Mouse (Mus musculus): ENCODE measurements around the gene Stt3b. TPM values are rescaled to one million over a fixed set of nuclear protein-coding genes. Genes with fewer than 3 reads are reported as not detected.

Stt3b gene
- polyA plus RNA-seq, 1 experiment from 2014 or later = 61.3 TPM

DNA sequence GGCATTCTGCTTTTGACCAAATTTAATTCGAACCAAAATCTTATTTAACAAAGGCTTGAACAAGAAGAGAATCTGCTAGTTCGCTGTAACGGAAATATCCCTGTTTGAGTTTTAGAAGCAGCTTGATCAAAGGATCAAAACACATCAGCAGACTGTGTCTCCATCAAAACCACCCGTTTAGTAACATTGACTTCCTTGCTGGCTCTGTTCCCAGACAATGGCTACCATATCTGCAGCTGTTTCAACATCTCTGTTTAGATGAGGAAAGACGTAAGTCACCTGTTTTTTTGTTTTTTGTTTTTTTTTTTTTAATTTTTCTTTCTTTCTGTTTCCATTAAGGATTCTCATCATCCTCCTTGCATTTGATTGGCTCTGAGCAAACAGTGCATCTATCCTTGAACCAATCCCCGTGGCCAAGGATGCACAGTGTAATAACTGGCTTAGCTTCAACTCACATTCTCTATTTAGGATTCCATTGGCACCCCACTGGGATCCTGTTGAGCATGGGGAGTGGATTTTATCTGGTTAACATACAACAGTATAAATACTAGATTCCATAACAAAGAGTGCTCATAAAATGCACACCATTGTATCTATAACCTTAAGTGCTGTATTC is 20.7 kb upstream of the Stt3b start:
- H3K36me3 ChIP-seq (ENCODE audit: inconsistent target) = no peaks in the 10 kb centered on the region
- H3K27ac ChIP-seq = no peak overlapping the region
- no peaks in the 10 kb centered on the region for H3K79me2 ChIP-seq (ENCODE audit: inconsistent target)
- WGBS (ENCODE audit: missing documents) = 38% methylated on average over 6 of the region's 6 CpGs
- H3K4me3 ChIP-seq (ENCODE audit: inconsistent target) = no peak overlapping the region

- 82% methylated on average over 4 of the region's 4 CpGs for WGBS (ENCODE audit: missing documents)
- Histone ChIP-seq H3K79me2 (ENCODE audit: inconsistent target) (no peaks in the 10 kb centered on the region), H3K4me3 (ENCODE audit: inconsistent target) (no peak overlapping the region), H3K27ac (no peak overlapping the region), H3K36me3 (ENCODE audit: inconsistent target) (no peaks in the 10 kb centered on the region)
These were observed 16.3 kb upstream of the Stt3b start for GRCm38 (mm10) chr9:115326533-115326890.

DNA sequence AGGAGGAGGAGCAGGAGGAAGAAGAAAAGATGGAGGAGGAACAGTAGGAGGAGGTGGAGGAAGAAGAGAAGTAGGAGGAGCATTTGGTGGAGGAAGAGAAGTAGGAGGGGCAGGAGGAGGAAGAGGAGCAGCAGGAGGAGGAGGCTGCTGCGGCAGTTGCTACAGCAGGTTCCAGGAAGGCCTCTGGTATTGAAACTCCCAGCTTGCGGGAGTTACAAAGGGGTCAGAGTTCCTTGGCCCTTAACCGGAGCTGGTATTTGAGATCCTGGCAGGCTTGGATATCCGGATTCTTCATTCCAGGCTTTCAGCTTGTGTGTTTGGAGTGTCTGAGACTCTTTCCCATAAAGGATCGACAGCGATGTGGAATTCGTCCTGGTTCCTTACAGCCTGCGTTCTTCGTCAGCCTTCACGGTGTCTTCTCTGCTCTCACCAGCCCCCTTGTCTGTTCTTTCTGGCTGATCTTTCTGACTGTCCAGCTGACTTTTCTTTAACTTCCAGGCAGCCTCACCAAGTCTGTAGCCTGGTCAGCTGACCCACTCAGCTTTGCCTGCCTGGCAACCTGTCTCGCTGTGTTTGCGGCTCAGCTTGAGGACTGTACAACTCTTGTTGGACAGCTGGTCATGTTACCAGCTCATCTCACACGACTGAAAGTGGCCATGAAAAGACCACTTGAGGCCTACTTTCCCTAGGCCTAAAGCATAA is 15.8 kb upstream of the Stt3b start:
- Histone ChIP-seq H3K79me2 (ENCODE audit: inconsistent target) (no peaks in the 10 kb centered on the region), H3K27ac (no peak overlapping the region), H3K36me3 (ENCODE audit: inconsistent target) (no peaks in the 10 kb centered on the region), H3K4me3 (ENCODE audit: inconsistent target) (no peak overlapping the region)
- WGBS (ENCODE audit: missing documents) = 94% methylated on average over 13 of the region's 13 CpGs

GRCm38 (mm10) chr9:115323572-115323971 is 13.4 kb upstream of the Stt3b start:
- no peak overlapping the region for H3K4me3 ChIP-seq (ENCODE audit: inconsistent target)
- H3K36me3 ChIP-seq (ENCODE audit: inconsistent target) = no peaks in the 10 kb centered on the region
- H3K79me2 ChIP-seq (ENCODE audit: inconsistent target) = no peaks in the 10 kb centered on the region
- 87% methylated on average over 8 of the region's 10 CpGs for WGBS (ENCODE audit: missing documents)
- H3K27ac ChIP-seq = no peak overlapping the region

GRCm38 (mm10) chr9:115322385-115322784 is 12.2 kb upstream of the Stt3b start:
- Histone ChIP-seq H3K4me3 (ENCODE audit: inconsistent target) (no peak overlapping the region), H3K27ac (no peak overlapping the region)
- WGBS (ENCODE audit: missing documents) = 95% methylated on average over 6 of the region's 6 CpGs

DNA sequence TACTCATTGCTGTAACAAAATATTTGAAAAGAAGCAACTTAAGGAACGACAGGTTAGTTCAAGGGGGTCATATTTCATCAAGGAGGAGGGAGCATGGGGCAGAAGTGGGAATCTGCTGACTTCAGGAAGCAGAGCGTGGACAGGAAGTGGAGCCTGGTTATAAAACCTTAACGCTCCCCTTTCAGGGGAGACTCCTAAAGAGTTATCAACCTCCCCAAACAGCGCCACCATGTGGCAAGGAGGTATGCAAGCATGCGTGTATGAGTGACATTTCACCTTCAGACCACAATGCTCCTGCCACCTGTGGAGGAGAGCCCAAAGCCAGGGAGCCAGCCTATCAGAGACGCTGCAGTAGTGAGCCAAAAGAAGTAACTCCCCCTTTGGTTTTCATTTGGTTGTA is 10.8 kb upstream of the Stt3b start:
- WGBS (ENCODE audit: missing documents) = 86% methylated on average over 6 of the region's 6 CpGs
- Histone ChIP-seq H3K79me2 (ENCODE audit: inconsistent target) (no peaks in the 10 kb centered on the region), H3K27ac (no peak overlapping the region), H3K36me3 (ENCODE audit: inconsistent target) (no peaks in the 10 kb centered on the region), H3K4me3 (ENCODE audit: inconsistent target) (no peak overlapping the region)

More at GRCm38 (mm10) chr9:115322385-115322784, 12.2 kb upstream of the Stt3b start:
- H3K36me3 ChIP-seq (ENCODE audit: inconsistent target) = no peaks in the 10 kb centered on the region
- no peaks in the 10 kb centered on the region for H3K79me2 ChIP-seq (ENCODE audit: inconsistent target)

- Histone ChIP-seq H3K36me3 (ENCODE audit: inconsistent target) (no peaks in the 10 kb centered on the region), H3K27ac (no peak overlapping the region), H3K4me3 (ENCODE audit: inconsistent target) (no peak overlapping the region), H3K79me2 (ENCODE audit: inconsistent target) (no peaks in the 10 kb centered on the region)
- 93% methylated on average over 3 of the region's 4 CpGs for WGBS (ENCODE audit: missing documents)
These were observed 9.9 kb upstream of the Stt3b start for GRCm38 (mm10) chr9:115320156-115320555.

- Histone ChIP-seq H3K4me3 (ENCODE audit: inconsistent target) (no peak overlapping the region), H3K79me2 (ENCODE audit: inconsistent target) (no peaks in the 10 kb centered on the region), H3K36me3 (ENCODE audit: inconsistent target) (no peaks in the 10 kb centered on the region), H3K27ac (no peak overlapping the region)
- WGBS (ENCODE audit: missing documents) = 91% methylated on average over 6 of the region's 6 CpGs
These were observed 8.6 kb upstream of the Stt3b start for GRCm38 (mm10) chr9:115318621-115319375.

GRCm38 (mm10) chr9:115317049-115317448 is 6.8 kb upstream of the Stt3b start:
- Histone ChIP-seq H3K79me2 (ENCODE audit: inconsistent target) (no peaks in the 10 kb centered on the region), H3K27ac (no peak overlapping the region), H3K4me3 (ENCODE audit: inconsistent target) (no peak overlapping the region), H3K36me3 (ENCODE audit: inconsistent target) (no peaks in the 10 kb centered on the region)
- WGBS (ENCODE audit: missing documents) = 59% methylated on average over 5 of the region's 5 CpGs

- no peak overlapping the region for H3K4me3 ChIP-seq (ENCODE audit: inconsistent target)
- no peak overlapping the region for H3K27ac ChIP-seq
- no peaks in the 10 kb centered on the region for H3K36me3 ChIP-seq (ENCODE audit: inconsistent target)
- 72% methylated on average over 10 of the region's 10 CpGs for WGBS (ENCODE audit: missing documents)
- H3K79me2 ChIP-seq (ENCODE audit: inconsistent target) = no peaks in the 10 kb centered on the region
These were observed 4.3 kb upstream of the Stt3b start for GRCm38 (mm10) chr9:115314556-115314955.

DNA sequence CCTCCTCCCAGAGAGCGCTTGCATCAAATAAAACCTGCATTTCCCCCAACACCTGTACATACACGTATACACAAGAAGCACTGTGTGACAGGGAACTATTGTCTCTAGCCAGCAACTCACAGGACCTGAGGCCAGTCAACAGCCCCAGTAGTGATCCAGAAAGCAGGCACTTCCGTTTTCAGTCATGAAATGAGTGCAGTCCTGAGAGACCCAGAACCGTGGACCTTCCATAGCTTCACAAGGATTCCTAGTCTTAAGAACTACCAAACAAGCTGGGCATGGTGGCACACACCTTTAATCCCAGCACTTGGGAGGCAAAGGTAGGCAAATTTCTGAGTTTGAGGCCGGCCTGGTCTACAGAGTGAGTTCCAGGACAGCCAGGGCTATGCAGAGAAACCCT is 3.6 kb upstream of the Stt3b start:
- peaks cover 5% of the 10 kb centered on the region for H3K79me2 ChIP-seq (ENCODE audit: inconsistent target)
- H3K27ac ChIP-seq = no peak overlapping the region
- WGBS (ENCODE audit: missing documents) = 96% methylated on average over 5 of the region's 5 CpGs
- H3K36me3 ChIP-seq (ENCODE audit: inconsistent target) = no peaks in the 10 kb centered on the region
- H3K4me3 ChIP-seq (ENCODE audit: inconsistent target) = no peak overlapping the region

DNA sequence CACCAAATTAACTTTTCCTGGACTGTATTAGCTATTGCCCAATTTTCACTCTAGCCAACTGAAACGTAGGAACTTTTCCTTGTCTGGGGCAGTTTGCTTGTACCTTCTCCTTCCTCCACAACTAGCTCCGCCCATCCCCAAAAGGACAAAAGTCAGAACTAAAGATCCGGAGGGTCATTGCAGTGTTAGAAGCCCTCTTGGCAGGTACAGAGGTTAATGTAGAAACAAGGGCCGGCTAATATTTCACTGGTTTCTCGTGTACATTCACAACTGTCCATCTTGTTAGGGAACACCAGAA is 951 bp upstream of the Stt3b start:
- WGBS (ENCODE audit: missing documents) = 19% methylated on average over 5 of the region's 5 CpGs
- Histone ChIP-seq H3K79me2 (ENCODE audit: inconsistent target) (peaks cover 32% of the 10 kb centered on the region), H3K4me3 (ENCODE audit: inconsistent target) (peak overlapping the region; percentile 32), H3K27ac (peak overlapping the region; percentile 51), H3K36me3 (ENCODE audit: inconsistent target) (no peaks in the 10 kb centered on the region)

DNA sequence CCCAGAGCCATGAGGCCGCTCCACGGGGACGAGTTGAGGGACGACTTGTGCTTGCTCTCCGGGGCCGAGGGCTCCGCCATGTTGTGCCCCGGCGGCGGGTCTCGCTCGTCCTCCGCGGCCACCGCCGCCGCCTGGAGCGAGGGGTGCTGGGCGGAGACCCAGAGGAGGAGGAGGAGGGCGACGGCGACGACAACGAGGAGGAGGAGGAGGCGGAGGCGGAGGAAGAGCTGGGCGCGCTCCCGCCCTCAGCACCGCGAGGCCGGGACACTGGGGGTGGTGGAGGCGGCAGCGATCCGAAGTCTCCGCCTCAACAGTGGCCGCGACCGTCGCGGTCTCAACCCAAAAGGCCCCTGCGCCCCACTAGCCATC is 260 bp downstream of the Stt3b start:
- Histone ChIP-seq H3K36me3 (ENCODE audit: inconsistent target) (no peaks in the 10 kb centered on the region), H3K4me3 (ENCODE audit: inconsistent target) (peak overlapping the region; percentile 87), H3K79me2 (ENCODE audit: inconsistent target) (peaks cover 44% of the 10 kb centered on the region), H3K27ac (no peak overlapping the region)
- under 1% methylated on average over 26 of the region's 42 CpGs for WGBS (ENCODE audit: missing documents)

- H3K27ac ChIP-seq = peak overlapping the region; percentile 67
- H3K79me2 ChIP-seq (ENCODE audit: inconsistent target) = peaks cover 49% of the 10 kb centered on the region
- peak overlapping the region; percentile 87 for H3K4me3 ChIP-seq (ENCODE audit: inconsistent target)
- no peaks in the 10 kb centered on the region for H3K36me3 ChIP-seq (ENCODE audit: inconsistent target)
- WGBS (ENCODE audit: missing documents) = 2% methylated on average over 64 of the region's 65 CpGs
These were observed 745 bp downstream of the Stt3b start for GRCm38 (mm10) chr9:115309381-115309971.

GRCm38 (mm10) chr9:115308941-115309380 is 1.3 kb downstream of the Stt3b start:
- Histone ChIP-seq H3K4me3 (ENCODE audit: inconsistent target) (peak overlapping the region; percentile 87), H3K79me2 (ENCODE audit: inconsistent target) (peaks cover 54% of the 10 kb centered on the region), H3K27ac (peak overlapping the region; percentile 67), H3K36me3 (ENCODE audit: inconsistent target) (no peaks in the 10 kb centered on the region)
- 0% methylated on average over 18 of the region's 18 CpGs for WGBS (ENCODE audit: missing documents)

Data from macrophage (primary cell).